Mouse (Mus musculus) liver, postnatal 0 days (tissue): ENCODE data around the gene Mrto4. TPM values are rescaled to one million over a fixed set of nuclear protein-coding genes. Genes with fewer than 3 reads are reported as not detected.

Experiments used
- ATAC-seq: fragments of 200-750 bp; cut with Nextera tagmentation; 2 replicates; pipeline ENCODE4 v1.8.0; 2017; ENCODE audit warnings: mild to moderate bottlenecking, moderate library complexity
- DNase-seq: peaks from one replicate; pipeline ENCODE4 v3.0.0-alpha.2; 2016
- H3K27ac ChIP-seq: fragments of 300-500 bp; sonication (generic); 2 replicates; pipeline ENCODE4 v1.5.1; 2014; ENCODE audit warnings: antibody characterized with exemption, moderate library complexity, mild to moderate bottlenecking, low read depth
- H3K27me3 ChIP-seq: fragments of 300-500 bp; sonication (generic); 2 replicates; pipeline ENCODE4 v1.6.1; 2014; ENCODE audit warnings: low read length, control low read depth, mixed read lengths; ENCODE audit not compliant: insufficient read depth
- H3K36me3 ChIP-seq: fragments of 300-500 bp; sonication (generic); replicated peaks from 2 replicates; pipeline ENCODE4 v1.6.1; 2014; ENCODE audit warnings: mild to moderate bottlenecking, control low read depth, low read length, moderate library complexity, mixed read lengths; ENCODE audit not compliant: insufficient read depth
- H3K4me1 ChIP-seq: fragments of 300-500 bp; sonication (generic); 2 replicates; pipeline ENCODE4 v1.6.1; 2014; ENCODE audit warnings: antibody characterized with exemption, mild to moderate bottlenecking, control low read depth; ENCODE audit not compliant: insufficient read depth
- H3K4me2 ChIP-seq: fragments of 300-500 bp; sonication (generic); 2 replicates; pipeline ENCODE4 v1.6.1; 2014; ENCODE audit warnings: low read depth, mild to moderate bottlenecking, low read length, moderate library complexity, mixed read lengths
- H3K4me3 ChIP-seq: fragments of 300-500 bp; sonication (generic); 2 replicates; pipeline ENCODE4 v1.5.1; 2014; ENCODE audit warnings: low read depth, low read length
- H3K9ac ChIP-seq: fragments of 300-500 bp; sonication (generic); replicated peaks from 2 replicates; pipeline ENCODE4 v1.6.1; 2014; ENCODE audit warnings: mild to moderate bottlenecking, moderate library complexity
- H3K9me3 ChIP-seq: fragments of 300-500 bp; sonication (generic); 2 replicates; pipeline ENCODE4 v1.6.1; 2016; ENCODE audit warnings: mild to moderate bottlenecking, control low read depth, low read length, mixed read lengths
- CTCF ChIP-seq: sonication (generic); IDR thresholded peaks from 2 replicates; pipeline ENCODE4 v1.5.1; 2016; ENCODE audit warnings: antibody characterized with exemption, low read depth
- EP300 ChIP-seq: IDR thresholded peaks from 2 replicates; pipeline ENCODE4 v1.6.1; 2016; ENCODE audit warnings: antibody characterized with exemption, low read depth, mild to moderate bottlenecking
- WGBS: fragments of 180-500 bp; shearing (Covaris S2); extraction: QIAGEN DNeasy Blood & Tissue Kit; methylation state at CpG from one replicate; pipeline ENCODE4 v1.1.7; 2014; ENCODE audit not compliant: insufficient replicate concordance; 5-methylcytosine and 5-hydroxymethylcytosine counted together
- polyA plus RNA-seq: library from polyadenylated mRNA; unstranded; fragments of >200 nt; fragmentation: Nextera tagmentation; extraction: Ambion mirVana; gene quantifications from 2 replicates; pipeline ENCODE4 v1.2.1, GENCODE M21; 2015

Mrto4 gene
- polyA plus RNA-seq, 1 experiment from 2014 or later = 46.2 TPM

DNA sequence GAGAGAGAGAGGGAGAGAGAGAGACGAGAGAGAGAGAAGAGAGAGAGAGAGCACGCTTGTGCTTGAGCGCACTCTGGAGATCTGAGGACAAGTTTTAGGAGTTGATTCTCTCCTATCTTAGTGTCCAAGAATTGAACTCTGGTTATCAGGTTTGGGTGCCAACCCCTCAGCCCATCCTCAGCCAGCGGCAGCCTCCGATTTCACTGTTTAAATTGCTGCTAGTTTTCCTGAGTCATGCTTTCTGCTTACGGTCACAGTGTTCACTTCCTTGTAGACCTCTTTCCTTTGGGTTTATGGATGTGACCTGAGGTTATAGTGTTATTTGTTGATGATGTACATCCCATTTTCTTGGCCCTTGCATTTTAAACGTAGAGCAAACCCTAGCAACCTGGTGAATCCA lies 29.9 kb upstream of the Mrto4 start:
- WGBS = 28% methylated on average over 7 of the region's 7 CpGs
- H3K4me3 ChIP-seq = peak overlapping the region; percentile 100
- peak overlapping the region; percentile 91 for H3K9ac ChIP-seq
- H3K4me2 ChIP-seq = peak overlapping the region; percentile 66
- no peaks in the 10 kb centered on the region for H3K9me3 ChIP-seq
- DNase-seq = no peak
- H3K36me3 ChIP-seq = peaks cover 3% of the 10 kb centered on the region
- peak overlapping the region; percentile 97 for H3K27ac ChIP-seq
- no peaks in the 10 kb centered on the region for H3K27me3 ChIP-seq
- TF ChIP-seq CTCF (no peak), EP300 (no peak)
- ATAC-seq = no peak
- peaks cover 32% of the 10 kb centered on the region for H3K4me1 ChIP-seq

DNA sequence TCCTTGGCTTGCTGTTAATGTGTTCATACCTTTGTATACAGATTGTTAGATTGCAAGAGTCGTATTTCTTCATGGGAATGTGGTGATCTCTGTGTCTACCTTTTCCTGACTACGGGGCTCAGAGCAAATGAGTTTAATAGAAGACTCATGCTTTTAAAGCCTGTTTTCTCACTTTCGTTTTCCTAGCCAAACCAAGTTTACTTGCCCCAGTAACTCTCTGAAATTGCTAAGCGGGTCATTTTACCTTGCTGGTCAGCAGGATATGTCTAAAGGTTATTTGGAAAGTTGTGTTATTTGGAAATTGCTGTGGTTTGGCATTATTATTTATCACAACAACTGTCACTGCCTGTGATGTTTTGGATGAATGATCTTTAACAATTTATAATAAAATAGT lies 29.1 kb upstream of the Mrto4 start:
- Histone ChIP-seq H3K36me3 (peaks cover 10% of the 10 kb centered on the region), H3K4me3 (peak overlapping the region; percentile 100), H3K4me1 (peaks cover 28% of the 10 kb centered on the region), H3K27ac (peak overlapping the region; percentile 97), H3K4me2 (peak overlapping the region; percentile 66), H3K9ac (peak overlapping the region; percentile 91), H3K9me3 (no peaks in the 10 kb centered on the region), H3K27me3 (no peaks in the 10 kb centered on the region)
- DNase-seq = no peak
- WGBS = 15% methylated on average over 4 of the region's 4 CpGs
- TF ChIP-seq EP300 (no peak), CTCF (no peak)
- no peak for ATAC-seq

DNA sequence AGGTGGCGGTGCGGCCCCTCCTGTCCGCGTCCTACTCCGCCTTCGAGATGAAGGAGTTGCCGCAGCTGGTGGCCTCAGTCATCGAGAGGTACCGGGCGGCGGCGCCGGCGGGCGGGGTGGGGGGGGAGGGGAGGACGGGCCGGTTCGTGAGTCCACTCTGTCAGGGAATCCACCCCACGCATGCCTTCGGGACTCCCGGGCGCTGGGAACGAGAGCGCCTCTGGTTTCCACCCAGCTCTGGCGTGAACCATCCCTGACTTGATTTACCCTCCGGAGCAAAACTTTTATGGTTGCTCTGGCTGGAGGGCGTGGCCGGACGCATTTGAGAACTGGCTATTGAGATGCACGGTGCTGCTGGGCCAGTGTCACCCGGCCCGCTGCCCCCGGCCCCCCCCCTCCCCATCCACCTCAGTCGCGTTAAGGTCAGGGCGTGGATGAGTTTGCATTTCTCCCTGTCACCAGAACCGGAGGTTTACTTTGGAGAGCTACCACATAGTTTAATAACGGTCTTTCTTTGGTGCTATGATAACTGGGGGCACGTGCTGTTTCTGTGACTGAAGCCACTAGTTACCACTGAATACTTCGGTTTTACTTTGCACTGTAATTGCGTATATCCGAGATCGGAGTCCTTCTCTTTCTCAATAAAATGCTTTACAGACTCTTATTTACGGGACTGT lies 28.5 kb upstream of the Mrto4 start:
- TF ChIP-seq EP300 (no peak), CTCF (no peak)
- WGBS = 2% methylated on average over 33 of the region's 44 CpGs
- H3K27ac ChIP-seq = peak overlapping the region; percentile 97
- peaks cover 10% of the 10 kb centered on the region for H3K36me3 ChIP-seq
- H3K9ac ChIP-seq = peak overlapping the region; percentile 91
- H3K4me1 ChIP-seq = peaks cover 27% of the 10 kb centered on the region
- H3K27me3 ChIP-seq = no peaks in the 10 kb centered on the region
- H3K4me2 ChIP-seq = peak overlapping the region; percentile 66
- no peaks in the 10 kb centered on the region for H3K9me3 ChIP-seq
- ATAC-seq (peak; percentile 58), DNase-seq (peak; percentile 74)
- peak overlapping the region; percentile 100 for H3K4me3 ChIP-seq

DNA sequence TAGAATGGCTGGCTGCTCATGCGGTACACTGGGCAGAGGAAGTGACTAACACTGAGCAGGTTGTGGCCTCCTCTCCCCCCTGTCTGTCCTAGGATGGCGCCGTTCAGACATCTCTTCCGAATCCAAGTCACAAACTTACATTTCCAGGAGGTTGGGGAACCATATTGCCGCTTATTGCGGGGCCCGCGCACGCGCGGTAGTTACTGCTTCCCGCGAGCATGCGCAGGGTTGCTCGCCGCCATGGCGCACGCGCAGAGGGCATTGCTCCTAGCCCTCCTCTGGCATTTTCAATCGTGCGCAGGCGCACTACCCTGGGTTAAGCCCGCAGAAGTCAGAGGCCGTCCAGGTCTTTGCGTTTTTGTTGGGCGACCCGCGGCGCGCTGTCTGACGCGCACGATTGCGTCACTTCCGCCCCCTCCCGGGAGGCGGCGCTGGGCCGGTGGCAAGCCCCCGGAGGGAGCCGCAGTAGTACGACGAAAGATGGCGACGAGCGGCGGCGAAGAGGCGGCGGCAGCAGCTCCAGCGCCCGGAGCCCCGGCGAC lies 27.9 kb upstream of the Mrto4 start:
- peak overlapping the region; percentile 97 for H3K27ac ChIP-seq
- peaks cover 16% of the 10 kb centered on the region for H3K36me3 ChIP-seq
- ATAC-seq (peak; percentile 94), DNase-seq (peak; percentile 100)
- WGBS = 4% methylated on average over 49 of the region's 54 CpGs
- H3K4me3 ChIP-seq = peak overlapping the region; percentile 100
- H3K9me3 ChIP-seq = no peaks in the 10 kb centered on the region
- peak overlapping the region; percentile 91 for H3K9ac ChIP-seq
- H3K27me3 ChIP-seq = no peaks in the 10 kb centered on the region
- TF ChIP-seq EP300 (no peak), CTCF (peak; percentile 32; the same call in 1 of the 2 replicates)
- peaks cover 27% of the 10 kb centered on the region for H3K4me1 ChIP-seq
- peak overlapping the region; percentile 93 for H3K4me2 ChIP-seq

- ATAC-seq (no peak), DNase-seq (no peak)
- peaks cover 22% of the 10 kb centered on the region for H3K4me1 ChIP-seq
- WGBS = 13% methylated on average over 8 of the region's 8 CpGs
- H3K27me3 ChIP-seq = no peaks in the 10 kb centered on the region
- no peak for TF ChIP-seq CTCF
- no peak for TF ChIP-seq EP300
- peak overlapping the region; percentile 88 for H3K9ac ChIP-seq
- peak overlapping the region; percentile 93 for H3K4me2 ChIP-seq
- no peaks in the 10 kb centered on the region for H3K9me3 ChIP-seq
- H3K36me3 ChIP-seq = peaks cover 21% of the 10 kb centered on the region
- H3K27ac ChIP-seq = peak overlapping the region; percentile 87
- peak overlapping the region; percentile 100 for H3K4me3 ChIP-seq
Measured at GRCm38 (mm10) chr4:139379719-139380118, 27.3 kb upstream of the Mrto4 start.

- H3K27ac ChIP-seq = peak overlapping the region; percentile 69
- no peaks in the 10 kb centered on the region for H3K27me3 ChIP-seq
- no peak overlapping the region for H3K4me2 ChIP-seq
- ATAC-seq = peak; percentile 56
- H3K9me3 ChIP-seq = no peaks in the 10 kb centered on the region
- 69% methylated on average over 10 of the region's 10 CpGs for WGBS
- H3K4me3 ChIP-seq = no peak overlapping the region
- DNase-seq = no peak
- no peak overlapping the region for H3K9ac ChIP-seq
- peaks cover 58% of the 10 kb centered on the region for H3K36me3 ChIP-seq
- no peaks in the 10 kb centered on the region for H3K4me1 ChIP-seq
- TF ChIP-seq CTCF (no peak), EP300 (no peak)
Measured at GRCm38 (mm10) chr4:139373531-139373930, 21.2 kb upstream of the Mrto4 start.
